Mouse (Mus musculus): ENCODE measurements around the gene Igsf8. TPM values are rescaled to one million over a fixed set of nuclear protein-coding genes. Genes with fewer than 3 reads are reported as not detected.

Igsf8 gene
- polyA plus RNA-seq, 1 experiment from 2014 or later = 104 TPM

DNA sequence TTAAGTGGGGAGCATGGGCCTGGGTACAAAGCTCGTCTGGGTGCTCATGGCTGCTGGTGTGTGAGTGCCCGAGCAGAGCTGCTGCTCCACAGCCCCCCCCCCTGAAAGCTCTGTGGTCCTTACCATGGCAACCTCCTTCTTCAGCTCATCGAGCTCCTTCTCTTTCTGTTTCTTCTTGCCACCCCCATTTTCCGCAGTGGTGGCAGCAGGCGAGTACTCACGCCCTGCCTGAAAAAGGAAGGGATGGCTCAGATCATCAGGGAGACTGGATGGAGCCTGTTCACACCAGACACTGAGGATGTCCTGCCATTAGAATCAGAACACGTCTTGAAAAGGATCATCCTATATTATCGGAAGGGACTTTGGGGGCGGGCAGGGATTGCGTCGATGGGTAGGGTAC is 32.0 kb downstream of the Igsf8 start:
- Histone ChIP-seq H3K4me2 (ENCODE audit: low read depth, low read length, severe bottlenecking) (no peak overlapping the region), H3K9ac (ENCODE audit: low read length) (no peak overlapping the region), H3K4me1 (replicated peaks; ENCODE audit: control insufficient read depth, insufficient read depth, low read length) (peaks cover 12% of the 10 kb centered on the region; the same call in 1 of the 2 replicates), H3K4me3 (ENCODE audit: low read depth, low read length) (no peak overlapping the region), H3K36me3 (ENCODE audit: control insufficient read depth, insufficient read depth, low read length) (no peaks in the 10 kb centered on the region), H3K27ac (ENCODE audit: low read depth, low read length) (no peak overlapping the region), H3K27me3 (ENCODE audit: control insufficient read depth, insufficient read depth, low read length) (no peaks in the 10 kb centered on the region), H3K9me3 (ENCODE audit: control insufficient read depth, low read length) (no peaks in the 10 kb centered on the region)
- 91% methylated on average over 11 of the region's 11 CpGs for WGBS
- no peak for DNase-seq (ENCODE audit: low spot score)
- ATAC-seq (replicated peaks; ENCODE audit: low FRiP score) = no peak

DNA sequence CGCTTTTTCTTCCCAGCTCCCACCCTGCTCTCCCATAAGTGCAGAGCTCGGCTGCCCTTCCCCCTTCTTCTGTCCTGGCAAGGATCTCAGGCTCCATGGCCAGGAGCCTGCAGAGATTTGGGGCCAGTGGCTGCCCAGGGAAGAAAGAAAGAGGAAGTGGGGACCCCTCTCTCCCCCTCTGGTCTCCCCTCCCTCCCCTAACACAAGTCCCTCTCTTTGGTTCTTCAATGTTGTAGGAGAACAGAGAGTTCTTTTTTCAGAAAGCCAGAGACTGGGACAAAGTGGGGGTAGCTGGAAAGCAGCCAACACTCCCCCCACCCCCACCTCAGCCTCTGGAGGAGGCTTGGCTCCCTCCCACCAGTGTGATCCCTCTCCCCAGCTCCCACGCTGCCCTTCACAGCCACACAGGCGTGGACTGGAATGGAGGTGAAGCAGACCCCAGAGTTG is 34.3 kb downstream of the Igsf8 start:
- Histone ChIP-seq H3K9ac (ENCODE audit: low read length) (no peak overlapping the region), H3K4me3 (ENCODE audit: low read depth, low read length) (no peak overlapping the region), H3K27me3 (ENCODE audit: control insufficient read depth, insufficient read depth, low read length) (no peaks in the 10 kb centered on the region), H3K27ac (ENCODE audit: low read depth, low read length) (no peak overlapping the region), H3K9me3 (ENCODE audit: control insufficient read depth, low read length) (no peaks in the 10 kb centered on the region), H3K4me2 (ENCODE audit: low read depth, low read length, severe bottlenecking) (no peak overlapping the region), H3K36me3 (ENCODE audit: control insufficient read depth, insufficient read depth, low read length) (no peaks in the 10 kb centered on the region), H3K4me1 (replicated peaks; ENCODE audit: control insufficient read depth, insufficient read depth, low read length) (peaks cover 13% of the 10 kb centered on the region; the same call in 1 of the 2 replicates)
- WGBS = 64% methylated on average over 4 of the region's 4 CpGs
- ATAC-seq (replicated peaks; ENCODE audit: low FRiP score) (peak; percentile 31; the same call in 1 of the 2 replicates), DNase-seq (ENCODE audit: low spot score) (no peak)

DNA sequence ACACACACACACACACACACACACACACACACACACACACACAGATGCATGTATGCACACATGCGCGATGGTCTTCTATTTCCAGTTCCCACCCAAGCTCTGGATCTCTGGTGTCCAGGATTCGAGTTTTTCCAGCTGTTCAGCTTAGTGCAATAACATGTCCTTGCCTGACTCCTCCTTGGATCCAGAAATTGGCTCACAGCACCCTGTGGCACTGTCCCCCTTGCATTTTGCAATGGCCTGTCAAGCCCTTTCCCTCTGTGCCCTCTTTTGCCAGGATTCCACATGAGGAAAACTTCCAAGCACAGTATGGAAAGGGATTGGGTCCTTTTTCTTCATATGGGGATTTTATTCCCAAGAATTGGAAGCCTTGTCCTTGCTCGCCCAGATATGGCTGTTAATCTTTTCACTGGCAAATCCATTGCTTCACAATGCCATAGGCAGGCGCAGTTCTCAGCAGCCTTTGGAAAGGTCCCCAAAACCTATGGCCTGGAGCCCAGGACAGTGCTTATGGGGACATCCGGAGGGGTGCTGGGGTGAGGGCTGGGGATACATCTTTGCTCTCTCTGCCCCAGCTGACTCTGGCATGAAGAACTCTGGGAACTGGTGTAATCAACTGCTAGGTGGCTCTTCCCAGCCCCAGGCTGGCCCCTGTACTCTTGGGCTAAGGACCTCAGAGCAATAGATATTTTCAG is 35.5 kb downstream of the Igsf8 start:
- no peaks in the 10 kb centered on the region for H3K9me3 ChIP-seq (ENCODE audit: control insufficient read depth, low read length)
- no peaks in the 10 kb centered on the region for H3K27me3 ChIP-seq (ENCODE audit: control insufficient read depth, insufficient read depth, low read length)
- H3K4me3 ChIP-seq (ENCODE audit: low read depth, low read length) = no peak overlapping the region
- no peak overlapping the region for H3K9ac ChIP-seq (ENCODE audit: low read length)
- no peak overlapping the region for H3K27ac ChIP-seq (ENCODE audit: low read depth, low read length)
- H3K4me2 ChIP-seq (ENCODE audit: low read depth, low read length, severe bottlenecking) = no peak overlapping the region
- ATAC-seq (replicated peaks; ENCODE audit: low FRiP score) (no peak), DNase-seq (ENCODE audit: low spot score) (no peak)
- H3K36me3 ChIP-seq (ENCODE audit: control insufficient read depth, insufficient read depth, low read length) = no peaks in the 10 kb centered on the region
- H3K4me1 ChIP-seq (replicated peaks; ENCODE audit: control insufficient read depth, insufficient read depth, low read length) = peaks cover 13% of the 10 kb centered on the region; the same call in 1 of the 2 replicates
- 81% methylated on average over 6 of the region's 6 CpGs for WGBS

DNA sequence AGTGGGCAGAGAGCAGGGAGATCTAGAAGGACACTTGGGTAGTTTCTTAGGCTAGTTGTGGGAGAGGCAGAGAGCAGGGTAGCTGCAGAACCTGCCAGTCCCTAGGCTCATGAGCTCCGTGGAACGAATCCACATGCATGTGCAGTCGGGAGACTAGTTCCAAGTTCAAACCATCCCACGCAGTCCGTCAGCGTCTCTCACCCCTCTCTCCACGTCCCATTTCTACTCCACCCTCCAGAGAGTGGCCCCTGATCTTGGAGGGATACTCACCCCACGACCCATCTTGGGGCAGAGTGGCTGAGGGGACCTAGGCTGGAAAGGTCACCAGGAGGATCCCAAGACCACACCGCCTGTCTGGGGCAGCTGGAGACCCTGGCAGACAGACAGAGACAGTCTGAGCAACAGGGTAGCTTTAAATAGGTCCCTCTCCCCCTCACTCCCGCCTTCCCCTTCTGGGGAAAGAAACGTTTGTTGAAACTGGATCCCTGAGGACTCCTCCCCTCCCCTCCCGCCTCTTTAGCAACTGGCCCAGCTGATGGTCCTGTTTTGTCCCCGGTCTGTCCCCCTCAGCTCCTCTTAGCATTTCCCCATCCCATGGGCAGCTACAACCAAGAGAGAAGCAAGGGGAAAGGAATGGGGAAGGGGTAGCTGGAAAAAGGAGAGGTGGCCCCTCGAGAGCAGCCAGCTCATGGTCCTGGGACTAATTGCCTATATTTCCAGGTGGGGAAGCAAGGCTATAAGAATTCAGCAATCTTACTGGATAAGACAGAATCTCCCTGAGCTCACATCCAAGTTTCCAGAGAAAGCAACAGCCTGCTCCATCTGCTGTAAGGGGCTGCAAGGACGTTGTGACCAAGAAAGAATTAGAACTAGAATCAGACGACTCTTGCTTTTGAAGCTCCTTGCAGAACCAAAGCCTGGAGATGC is 36.4 kb downstream of the Igsf8 start, which contains the start of gene Atp1a2:
Gene Atp1a2 (minus strand): TSS at position 454 of the 927 bp plus-strand sequence.
- Histone ChIP-seq H3K4me2 (ENCODE audit: low read depth, low read length, severe bottlenecking) (peak within 1 kb of the TSS; percentile 26; the same call in 1 of the 2 replicates), H3K9ac (ENCODE audit: low read length) (peak within 1 kb of the TSS; percentile 20; the same call in 1 of the 2 replicates), H3K4me1 (replicated peaks; ENCODE audit: control insufficient read depth, insufficient read depth, low read length) (peaks cover 16% of the 10 kb centered on the region; the same call in 1 of the 2 replicates), H3K27me3 (ENCODE audit: control insufficient read depth, insufficient read depth, low read length) (no peaks in the 10 kb centered on the region), H3K9me3 (ENCODE audit: control insufficient read depth, low read length) (no peaks in the 10 kb centered on the region), H3K27ac (ENCODE audit: low read depth, low read length) (no peak within 1 kb of the TSS), H3K4me3 (ENCODE audit: low read depth, low read length) (no peak within 1 kb of the TSS), H3K36me3 (ENCODE audit: control insufficient read depth, insufficient read depth, low read length) (no peaks in the 10 kb centered on the region)
- DNase-seq (ENCODE audit: low spot score) = no peak
- WGBS = 15% methylated on average over 16 of the region's 16 CpGs
- ATAC-seq (replicated peaks; ENCODE audit: low FRiP score) = peak; percentile 61

DNA sequence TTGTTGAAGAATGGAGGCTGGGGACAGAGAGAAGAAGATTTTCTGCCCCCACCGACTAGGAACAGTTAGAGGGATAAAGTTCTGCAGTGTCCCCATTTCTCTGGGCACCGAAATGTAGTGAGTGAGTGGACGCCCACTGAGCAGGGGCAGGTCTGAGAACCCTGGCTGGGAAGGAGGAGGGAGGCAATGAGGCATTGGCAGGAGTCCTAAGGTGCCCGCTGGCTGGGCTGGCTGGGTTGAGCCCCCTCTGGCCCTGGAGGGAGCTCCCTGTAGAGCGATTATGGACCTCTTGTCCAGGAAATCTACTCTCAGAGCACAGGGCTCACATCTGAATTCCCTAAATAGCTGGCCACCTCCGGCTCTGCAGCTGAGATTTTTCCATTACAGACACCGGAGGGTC is 38.1 kb downstream of the Igsf8 start:
- no peak overlapping the region for H3K9ac ChIP-seq (ENCODE audit: low read length)
- DNase-seq (ENCODE audit: low spot score) (no peak), ATAC-seq (replicated peaks; ENCODE audit: low FRiP score) (no peak)
- H3K36me3 ChIP-seq (ENCODE audit: control insufficient read depth, insufficient read depth, low read length) = no peaks in the 10 kb centered on the region
- H3K4me2 ChIP-seq (ENCODE audit: low read depth, low read length, severe bottlenecking) = no peak overlapping the region
- no peaks in the 10 kb centered on the region for H3K9me3 ChIP-seq (ENCODE audit: control insufficient read depth, low read length)
- 65% methylated on average over 7 of the region's 7 CpGs for WGBS
- H3K27ac ChIP-seq (ENCODE audit: low read depth, low read length) = no peak overlapping the region
- no peaks in the 10 kb centered on the region for H3K27me3 ChIP-seq (ENCODE audit: control insufficient read depth, insufficient read depth, low read length)
- no peak overlapping the region for H3K4me3 ChIP-seq (ENCODE audit: low read depth, low read length)
- H3K4me1 ChIP-seq (replicated peaks; ENCODE audit: control insufficient read depth, insufficient read depth, low read length) = peaks cover 15% of the 10 kb centered on the region; the same call in 1 of the 2 replicates

DNA sequence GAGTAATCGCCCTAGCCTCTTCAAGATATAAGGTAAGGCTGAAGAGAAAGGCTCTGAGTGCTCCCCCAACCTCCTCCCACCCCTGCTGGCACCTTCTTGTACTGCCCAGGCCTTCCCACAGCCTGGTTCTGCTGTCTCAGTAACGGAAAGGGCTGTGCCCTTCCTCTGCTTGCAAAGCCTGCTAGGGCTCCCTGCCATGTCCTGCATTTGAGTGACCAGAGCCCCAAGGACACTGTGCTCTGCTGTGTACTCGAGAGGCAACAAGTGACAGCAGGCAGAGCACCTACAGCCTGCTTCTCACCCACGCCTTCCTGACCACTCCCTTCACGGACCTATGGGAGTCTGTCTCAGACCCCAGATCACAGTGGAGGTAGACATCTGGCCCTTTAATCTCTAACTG is 38.8 kb downstream of the Igsf8 start:
- Histone ChIP-seq H3K36me3 (ENCODE audit: control insufficient read depth, insufficient read depth, low read length) (no peaks in the 10 kb centered on the region), H3K27ac (ENCODE audit: low read depth, low read length) (no peak overlapping the region), H3K9ac (ENCODE audit: low read length) (no peak overlapping the region), H3K4me2 (ENCODE audit: low read depth, low read length, severe bottlenecking) (no peak overlapping the region), H3K4me1 (replicated peaks; ENCODE audit: control insufficient read depth, insufficient read depth, low read length) (peaks cover 15% of the 10 kb centered on the region; the same call in 1 of the 2 replicates), H3K4me3 (ENCODE audit: low read depth, low read length) (no peak overlapping the region), H3K27me3 (ENCODE audit: control insufficient read depth, insufficient read depth, low read length) (no peaks in the 10 kb centered on the region), H3K9me3 (ENCODE audit: control insufficient read depth, low read length) (no peaks in the 10 kb centered on the region)
- DNase-seq (ENCODE audit: low spot score) (no peak), ATAC-seq (replicated peaks; ENCODE audit: low FRiP score) (no peak)
- WGBS = 68% methylated on average over 5 of the region's 5 CpGs

DNA sequence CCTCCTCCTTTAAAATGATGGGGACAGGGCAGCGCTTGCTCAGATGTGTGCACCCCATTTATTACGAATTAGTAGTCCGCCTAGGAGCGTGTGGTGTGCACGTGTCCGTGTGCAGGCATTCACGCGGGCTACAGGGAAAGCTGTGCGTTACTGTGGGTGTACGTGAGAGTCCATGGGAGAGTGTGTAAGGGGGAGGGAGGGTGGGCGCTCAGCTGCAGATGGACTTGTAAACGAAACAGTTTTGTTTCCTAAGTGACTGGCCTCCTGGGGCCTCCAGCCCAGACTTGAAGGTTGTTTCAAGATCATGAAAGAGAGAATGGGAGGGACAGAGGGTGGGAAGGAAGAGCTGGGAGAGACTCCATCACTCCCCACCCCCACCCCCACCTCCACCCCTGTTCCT is 39.7 kb downstream of the Igsf8 start:
- Histone ChIP-seq H3K4me3 (ENCODE audit: low read depth, low read length) (no peak overlapping the region), H3K27me3 (ENCODE audit: control insufficient read depth, insufficient read depth, low read length) (no peaks in the 10 kb centered on the region), H3K9ac (ENCODE audit: low read length) (no peak overlapping the region), H3K36me3 (ENCODE audit: control insufficient read depth, insufficient read depth, low read length) (no peaks in the 10 kb centered on the region), H3K4me1 (replicated peaks; ENCODE audit: control insufficient read depth, insufficient read depth, low read length) (peaks cover 12% of the 10 kb centered on the region; the same call in 1 of the 2 replicates), H3K9me3 (ENCODE audit: control insufficient read depth, low read length) (no peaks in the 10 kb centered on the region), H3K4me2 (ENCODE audit: low read depth, low read length, severe bottlenecking) (no peak overlapping the region), H3K27ac (ENCODE audit: low read depth, low read length) (no peak overlapping the region)
- DNase-seq (ENCODE audit: low spot score) = peak; percentile 51
- 59% methylated on average over 12 of the region's 12 CpGs for WGBS
- no peak; the same call in 1 of the 2 replicates for ATAC-seq (replicated peaks; ENCODE audit: low FRiP score)

DNA sequence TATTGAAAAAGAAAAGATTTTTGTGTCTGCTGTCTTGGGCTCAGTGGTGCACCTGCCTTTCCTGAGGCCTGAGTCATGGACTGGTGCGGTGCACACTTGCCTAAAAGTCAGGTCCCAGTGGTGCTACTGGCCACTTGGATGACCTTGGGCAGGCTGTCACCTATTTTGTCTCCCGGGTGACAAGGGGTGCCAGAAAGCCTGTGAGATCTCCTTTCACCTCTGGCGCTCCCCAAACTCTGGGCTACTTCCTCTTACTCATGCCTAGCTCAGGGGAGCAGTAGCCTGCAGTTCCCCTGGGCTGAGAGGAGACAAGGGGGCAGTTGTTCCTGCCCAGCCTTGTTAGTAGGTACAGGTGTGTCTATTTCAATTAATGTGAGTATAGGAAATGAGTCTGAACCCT is 40.9 kb downstream of the Igsf8 start:
- no peaks in the 10 kb centered on the region for H3K36me3 ChIP-seq (ENCODE audit: control insufficient read depth, insufficient read depth, low read length)
- ATAC-seq (replicated peaks; ENCODE audit: low FRiP score) (no peak), DNase-seq (ENCODE audit: low spot score) (no peak)
- 61% methylated on average over 3 of the region's 3 CpGs for WGBS
- no peak overlapping the region for H3K4me2 ChIP-seq (ENCODE audit: low read depth, low read length, severe bottlenecking)
- H3K4me1 ChIP-seq (replicated peaks; ENCODE audit: control insufficient read depth, insufficient read depth, low read length) = peaks cover 11% of the 10 kb centered on the region; the same call in 1 of the 2 replicates
- no peak overlapping the region for H3K4me3 ChIP-seq (ENCODE audit: low read depth, low read length)
- no peaks in the 10 kb centered on the region for H3K27me3 ChIP-seq (ENCODE audit: control insufficient read depth, insufficient read depth, low read length)
- no peaks in the 10 kb centered on the region for H3K9me3 ChIP-seq (ENCODE audit: control insufficient read depth, low read length)
- no peak overlapping the region for H3K27ac ChIP-seq (ENCODE audit: low read depth, low read length)
- H3K9ac ChIP-seq (ENCODE audit: low read length) = no peak overlapping the region
